Mouse (Mus musculus): Measurements from ENCODE around the gene Eid2b.

DNA sequence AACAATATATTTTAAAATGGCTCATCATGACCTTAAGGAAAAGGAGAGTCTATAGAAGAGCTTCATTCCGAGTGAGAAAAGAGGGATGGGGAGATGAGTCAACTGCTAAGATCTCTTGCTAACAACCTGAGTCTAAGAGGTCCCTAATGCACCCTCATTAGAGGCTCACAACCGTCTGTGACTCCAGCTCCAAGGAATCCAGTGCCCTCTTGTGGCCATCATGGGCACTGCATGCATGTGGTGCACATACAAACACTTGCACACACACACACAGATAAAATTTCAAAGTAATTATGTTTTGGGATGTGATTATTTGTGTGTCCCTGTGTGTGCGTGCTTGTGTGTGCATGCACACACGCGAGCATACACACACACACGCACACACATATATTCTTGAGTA is 22.1 kb upstream of the Eid2b start:
- TF ChIP-seq POLR2A (IDR thresholded peaks at IDR 0.05; ENCODE audit: low read depth, low read length) (no peak), CTCF (IDR thresholded peaks at IDR 0.05; ENCODE audit: extremely low read depth, insufficient read depth, insufficient read length, insufficient replicate concordance) (no peak)
